Mouse (Mus musculus): Measurements from ENCODE around the gene Lrriq1. TPM values are rescaled to one million over a fixed set of nuclear protein-coding genes. Genes with fewer than 3 reads are reported as not detected.

The Lrriq1 gene
- total and polyA plus RNA-seq, 3 experiments, result not detected

GRCm38 (mm10) chr10:103028253-103029131, 207.6 kb downstream of the Lrriq1 start:
- H3K36me3 ChIP-seq (replicated peaks in 1 of 2; ENCODE audit: control insufficient read depth in 1 of 2, insufficient read depth in 1 of 2, low read length in 1 of 2), result no peaks in the 10 kb centered on the region
- H3K4me2 ChIP-seq (ENCODE audit: insufficient read depth, low read depth, poor library complexity, severe bottlenecking), result no peak overlapping the region
- no peaks in the 10 kb centered on the region for H3K79me2 ChIP-seq (replicated peaks; ENCODE audit: control insufficient read depth, extremely low read depth, insufficient read depth, poor library complexity, severe bottlenecking)
- dilution Hi-C loops (cut with MboI; ENCODE audit: extremely low pct_ligation_motif_present, extremely low pct_unique_long_range_greater_than_20kb, low sequenced_read_pairs), result no loop called here
- peaks cover 44% of the 10 kb centered on the region for H3K9me3 ChIP-seq (replicated peaks; ENCODE audit: low read length)
- TF ChIP-seq CHD2 (IDR thresholded peaks at IDR 0.05; ENCODE audit: low read length) (no peak), JUN (IDR thresholded peaks at IDR 0.05; ENCODE audit: insufficient read depth, low read depth, low read length) (no peak), MYC (IDR thresholded peaks at IDR 0.05; ENCODE audit: low read depth, low read length) (no peak), JUND (conservative IDR thresholded peaks at IDR 0.05; ENCODE audit: low read depth, low read length) (no peak), MAX (IDR thresholded peaks at IDR 0.05; ENCODE audit: low read length) (no peak), BHLHE40 (IDR thresholded peaks at IDR 0.05; ENCODE audit: low read depth, low read length) (no peak), HCFC1 (IDR thresholded peaks at IDR 0.05; ENCODE audit: low read depth, low read length) (no peak), USF2 (conservative IDR thresholded peaks at IDR 0.05; ENCODE audit: low read depth, low read length) (no peak)
- H3K4me1 ChIP-seq (ENCODE audit: control insufficient read depth in 1 of 2, insufficient read depth in 2 of 2), result no peaks in the 10 kb centered on the region
- in situ Hi-C loops (cut with MboI; ENCODE audit: low pct_ligation_motif_present, low pct_unique_long_range_greater_than_20kb, low sequenced_read_pairs), result no loop called here
- no peak overlapping the region for H3K4me3 ChIP-seq (replicated peaks in 1 of 3; ENCODE audit: low read depth in 2 of 3, low read length in 2 of 3, poor library complexity in 1 of 3)
- DNase-seq (ENCODE audit: extremely low read depth), result no peak
- no peak overlapping the region for H3K27ac ChIP-seq (ENCODE audit: insufficient read depth, low read depth)
- H3K27me3 ChIP-seq (replicated peaks), result no peaks in the 10 kb centered on the region
- H3K9ac ChIP-seq (ENCODE audit: insufficient read depth, low read depth), result no peak overlapping the region

- DNase-seq (ENCODE audit: extremely low read depth), result no peak
- Histone ChIP-seq H3K27me3 (replicated peaks) (no peaks in the 10 kb centered on the region), H3K36me3 (replicated peaks in 1 of 2; ENCODE audit: control insufficient read depth in 1 of 2, insufficient read depth in 1 of 2, low read length in 1 of 2) (no peaks in the 10 kb centered on the region), H3K79me2 (replicated peaks; ENCODE audit: control insufficient read depth, extremely low read depth, insufficient read depth, poor library complexity, severe bottlenecking) (no peaks in the 10 kb centered on the region), H3K9ac (ENCODE audit: insufficient read depth, low read depth) (no peak overlapping the region), H3K27ac (ENCODE audit: insufficient read depth, low read depth) (no peak overlapping the region), H3K4me2 (ENCODE audit: insufficient read depth, low read depth, poor library complexity, severe bottlenecking) (no peak overlapping the region), H3K4me1 (ENCODE audit: control insufficient read depth in 1 of 2, insufficient read depth in 2 of 2) (no peaks in the 10 kb centered on the region), H3K9me3 (replicated peaks; ENCODE audit: low read length) (peaks cover 42% of the 10 kb centered on the region), H3K4me3 (replicated peaks in 1 of 3; ENCODE audit: low read depth in 2 of 3, low read length in 2 of 3, poor library complexity in 1 of 3) (no peak overlapping the region)
- dilution Hi-C loops (cut with MboI; ENCODE audit: extremely low pct_ligation_motif_present, extremely low pct_unique_long_range_greater_than_20kb, low sequenced_read_pairs), result no loop called here
- in situ Hi-C loops (cut with MboI; ENCODE audit: low pct_ligation_motif_present, low pct_unique_long_range_greater_than_20kb, low sequenced_read_pairs), result no loop called here
- TF ChIP-seq RAD21 (IDR thresholded peaks at IDR 0.05; ENCODE audit: low read depth, low read length), result no peak
These were observed 208.2 kb downstream of the Lrriq1 start for GRCm38 (mm10) chr10:103027931-103028252.

- H3K27me3 ChIP-seq (replicated peaks), result no peaks in the 10 kb centered on the region
- H3K4me3 ChIP-seq (replicated peaks in 1 of 3; ENCODE audit: low read depth in 2 of 3, low read length in 2 of 3, poor library complexity in 1 of 3), result no peak overlapping the region
- no peaks in the 10 kb centered on the region for H3K36me3 ChIP-seq (replicated peaks in 1 of 2; ENCODE audit: control insufficient read depth in 1 of 2, insufficient read depth in 1 of 2, low read length in 1 of 2)
- no peak overlapping the region for H3K9ac ChIP-seq (ENCODE audit: insufficient read depth, low read depth)
- H3K79me2 ChIP-seq (replicated peaks; ENCODE audit: control insufficient read depth, extremely low read depth, insufficient read depth, poor library complexity, severe bottlenecking), result no peaks in the 10 kb centered on the region
- no peak overlapping the region for H3K27ac ChIP-seq (ENCODE audit: insufficient read depth, low read depth)
- H3K4me2 ChIP-seq (ENCODE audit: insufficient read depth, low read depth, poor library complexity, severe bottlenecking), result no peak overlapping the region
- no peak for DNase-seq (ENCODE audit: extremely low read depth)
- no peak for TF ChIP-seq CTCF (conservative IDR thresholded peaks at IDR 0.05 in 1 of 2, IDR thresholded peaks at IDR 0.05 in 1 of 2; ENCODE audit: low read depth in 2 of 2, low read length in 2 of 2)
- TF ChIP-seq POLR2AphosphoS2 (IDR thresholded peaks at IDR 0.05; ENCODE audit: low read depth, low read length), result no peak
- TF ChIP-seq RAD21 (IDR thresholded peaks at IDR 0.05; ENCODE audit: low read depth, low read length), result no peak
- TF ChIP-seq SIN3A (IDR thresholded peaks at IDR 0.05; ENCODE audit: low read length), result no peak
- no peak for TF ChIP-seq MXI1 (IDR thresholded peaks at IDR 0.05; ENCODE audit: low read depth, low read length)
- no peak for TF ChIP-seq ETS1 (conservative IDR thresholded peaks at IDR 0.05; ENCODE audit: low read depth, low read length)
- no peak for TF ChIP-seq CHD2 (IDR thresholded peaks at IDR 0.05; ENCODE audit: low read length)
- no peak for TF ChIP-seq ZC3H11A (IDR thresholded peaks at IDR 0.05; ENCODE audit: low read depth, low read length)
- no peak for TF ChIP-seq CHD1 (IDR thresholded peaks at IDR 0.05; ENCODE audit: low read depth, low read length)
- no peak for TF ChIP-seq MEF2A (IDR thresholded peaks at IDR 0.05; ENCODE audit: borderline replicate concordance, low read depth, low read length)
- no peak for TF ChIP-seq NELFE (IDR thresholded peaks at IDR 0.05; ENCODE audit: low read depth, low read length)
- no peak for TF ChIP-seq BHLHE40 (IDR thresholded peaks at IDR 0.05; ENCODE audit: low read depth, low read length)
- TF ChIP-seq NRF1 (IDR thresholded peaks at IDR 0.05; ENCODE audit: low read depth, low read length), result no peak
- no peak for TF ChIP-seq USF2 (conservative IDR thresholded peaks at IDR 0.05; ENCODE audit: low read depth, low read length)
- no peak for TF ChIP-seq HCFC1 (IDR thresholded peaks at IDR 0.05; ENCODE audit: low read depth, low read length)
- TF ChIP-seq PAX5 (IDR thresholded peaks at IDR 0.05; ENCODE audit: low read length), result no peak
- dilution Hi-C loops (cut with MboI; ENCODE audit: extremely low pct_ligation_motif_present, extremely low pct_unique_long_range_greater_than_20kb, low sequenced_read_pairs), result no loop called here
- H3K9me3 ChIP-seq (replicated peaks; ENCODE audit: low read length), result peaks cover 39% of the 10 kb centered on the region
- no peaks in the 10 kb centered on the region for H3K4me1 ChIP-seq (ENCODE audit: control insufficient read depth in 1 of 2, insufficient read depth in 2 of 2)
- in situ Hi-C loops (cut with MboI; ENCODE audit: low pct_ligation_motif_present, low pct_unique_long_range_greater_than_20kb, low sequenced_read_pairs), result no loop called here
These were observed 208.7 kb downstream of the Lrriq1 start for GRCm38 (mm10) chr10:103027226-103027930.

Data from CH12.LX (cell line).